Mouse (Mus musculus): ENCODE data around the gene Slamf9.
A peak's percentile ranks its signal among the peaks of the same experiment; 100 is the strongest.

Gene Slamf9

DNA sequence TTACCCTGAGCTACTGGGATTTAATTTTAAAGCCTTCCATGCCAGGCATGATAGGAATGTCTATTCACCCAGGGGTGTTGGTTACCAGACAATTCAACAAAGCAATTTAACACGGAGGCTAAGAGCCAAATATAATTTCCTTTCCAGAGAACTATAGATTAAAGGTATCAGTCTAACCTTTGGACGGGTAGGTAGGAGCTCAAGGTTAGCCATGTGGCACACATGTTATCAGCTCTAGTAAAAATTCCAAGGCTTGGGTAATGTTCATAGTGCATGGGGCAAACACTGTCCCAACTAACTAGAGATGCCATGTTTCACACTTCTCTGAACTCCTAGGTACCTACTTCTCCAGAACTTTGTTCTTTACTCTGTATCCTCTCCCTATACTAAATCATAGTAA lies 13.6 kb upstream of the Slamf9 start:
- DNase-seq (ENCODE audit: low read depth, low spot score): no peak

DNA sequence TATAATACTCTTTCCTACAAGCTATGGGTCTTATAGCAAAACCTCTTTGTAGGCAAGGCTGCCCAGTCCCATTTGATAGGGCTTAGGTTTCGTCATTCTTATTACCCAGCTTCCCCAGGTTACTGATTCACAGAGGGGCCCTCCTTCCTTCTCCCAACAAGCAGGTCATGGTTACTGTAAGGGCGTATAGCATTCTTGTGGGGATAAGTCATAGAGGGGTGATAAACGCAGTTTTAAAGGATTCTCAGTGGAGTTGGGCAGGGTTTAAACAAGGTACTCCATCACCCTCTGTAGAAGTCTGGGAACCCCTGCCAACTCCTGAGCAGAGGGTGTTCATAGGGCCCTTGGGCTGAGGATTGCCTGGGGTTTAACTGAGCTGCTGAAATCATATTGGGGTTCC lies 12.6 kb upstream of the Slamf9 start:
- DNase-seq (ENCODE audit: low read depth, low spot score): no peak

DNA sequence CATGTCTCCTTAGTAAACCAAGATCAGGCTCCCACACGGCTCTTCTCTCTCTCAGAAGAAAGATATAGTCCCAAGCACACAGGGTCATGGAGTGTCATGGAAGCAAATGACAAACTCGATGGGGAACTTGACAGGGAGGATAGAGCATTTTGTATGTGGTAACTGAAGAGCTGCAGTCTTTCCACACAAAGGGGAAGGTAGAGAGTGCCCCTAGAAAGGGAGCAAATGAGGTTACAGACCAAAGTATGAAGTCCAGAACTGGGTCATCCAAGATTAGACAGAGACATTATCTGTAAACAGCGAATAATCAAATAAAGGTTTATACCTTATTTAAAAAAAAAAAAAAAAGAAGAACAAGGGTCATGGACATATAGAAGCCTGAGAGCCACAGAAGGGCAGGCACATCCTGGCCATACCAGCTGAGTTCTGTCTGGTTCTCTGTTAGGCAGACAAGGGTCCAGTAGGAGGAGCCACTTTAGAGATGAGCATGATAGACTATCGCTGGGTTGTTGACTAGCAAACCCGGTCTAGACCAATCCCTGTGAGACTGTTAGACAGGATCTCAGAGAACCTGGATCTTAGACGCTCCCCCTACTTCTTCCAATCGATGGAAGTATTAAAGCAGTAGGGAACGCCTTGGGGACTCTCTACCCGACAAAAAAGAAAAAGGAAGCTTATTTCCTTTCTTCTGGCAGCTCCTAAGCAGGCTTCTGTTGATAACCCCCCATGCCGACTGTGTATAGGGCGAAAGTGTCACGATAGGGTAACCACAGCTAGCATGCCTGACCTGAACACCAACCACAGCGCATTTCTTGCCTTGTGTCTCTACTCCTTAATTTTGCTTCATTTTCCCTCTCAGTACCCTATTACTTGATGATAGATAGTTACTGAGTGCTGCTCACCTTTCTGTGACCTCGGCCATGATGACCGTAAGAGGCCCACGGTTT lies 11.5 kb upstream of the Slamf9 start:
- DNase-seq (ENCODE audit: low read depth, low spot score): no peak

DNA sequence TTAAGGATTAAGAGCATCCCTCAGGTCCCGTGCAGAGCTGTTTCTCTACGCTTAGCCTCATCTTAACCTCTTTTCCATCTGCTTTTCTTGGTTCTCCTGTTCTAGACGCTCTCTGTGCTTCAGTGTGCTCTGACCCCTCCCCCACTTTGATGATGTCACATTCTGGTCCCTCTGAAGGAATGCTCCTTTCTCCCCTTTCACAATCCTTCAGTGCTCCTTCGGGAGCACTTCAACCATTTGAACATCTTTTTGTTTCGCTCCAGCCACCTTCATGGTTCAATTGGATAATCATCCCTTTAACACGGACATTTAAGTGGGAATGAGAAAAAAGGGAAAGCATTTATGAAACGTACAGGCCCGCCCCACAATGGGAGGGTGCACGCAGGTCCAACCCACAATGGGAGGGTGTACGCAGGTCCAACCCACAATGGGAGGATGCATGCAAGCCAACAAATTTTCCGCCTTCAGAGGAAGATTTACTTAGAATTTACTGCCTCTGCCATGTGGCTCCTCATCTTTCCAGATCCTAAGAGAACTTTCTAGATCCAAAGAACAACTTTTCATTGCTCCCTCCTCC lies 6.8 kb upstream of the Slamf9 start:
- no peak for DNase-seq (ENCODE audit: low read depth, low spot score)

DNA sequence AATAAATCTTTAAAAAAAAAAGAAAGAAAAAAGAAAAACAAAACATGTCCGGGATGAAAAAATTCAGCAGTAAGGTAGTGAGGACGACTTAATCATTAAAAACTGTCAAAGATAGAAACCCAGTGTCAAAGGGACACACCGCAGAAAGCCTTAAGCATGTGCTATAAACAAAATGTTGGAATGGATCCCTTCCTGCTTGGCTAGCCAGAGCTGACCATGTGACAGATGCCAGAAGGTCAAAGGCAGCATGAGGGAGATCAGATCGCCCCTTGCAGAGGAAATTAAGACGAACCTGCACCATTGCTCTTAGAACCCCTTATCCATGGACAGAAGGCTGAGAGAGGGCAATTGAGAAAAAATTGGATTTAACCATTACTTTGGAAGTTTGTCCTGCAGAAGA lies 5.8 kb upstream of the Slamf9 start:
- no peak for DNase-seq (ENCODE audit: low read depth, low spot score)

DNA sequence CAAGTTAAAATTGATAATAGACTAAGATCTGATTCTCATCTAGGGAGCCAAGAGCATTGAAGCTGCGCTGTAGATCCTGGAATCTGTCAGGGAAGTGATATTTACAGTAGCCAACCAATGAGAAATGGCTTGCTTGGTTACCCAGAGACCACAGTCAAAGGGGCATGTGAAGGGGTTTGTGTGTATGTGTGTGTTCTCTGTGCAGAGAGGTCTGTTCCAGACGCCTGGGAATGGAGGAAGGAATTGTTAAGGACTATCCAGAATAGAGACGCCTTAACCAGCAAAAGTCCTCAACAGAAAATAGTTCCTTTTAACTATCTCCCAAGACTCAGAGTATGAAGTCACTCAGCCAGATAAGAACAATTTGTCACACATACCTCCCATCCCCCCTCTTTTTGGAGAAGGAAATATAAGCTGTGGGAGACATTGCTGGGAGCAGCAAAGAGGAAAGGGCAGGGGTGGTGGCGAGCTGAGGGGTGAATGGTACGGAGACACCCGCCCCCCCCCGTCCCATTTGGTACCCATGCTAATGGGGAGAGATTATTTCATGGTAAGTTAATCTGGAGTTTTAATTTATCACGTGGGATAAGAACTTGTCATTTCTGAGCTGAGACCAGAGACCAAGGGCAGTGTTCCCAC lies 5.2 kb upstream of the Slamf9 start:
- DNase-seq (ENCODE audit: low read depth, low spot score): no peak

DNA sequence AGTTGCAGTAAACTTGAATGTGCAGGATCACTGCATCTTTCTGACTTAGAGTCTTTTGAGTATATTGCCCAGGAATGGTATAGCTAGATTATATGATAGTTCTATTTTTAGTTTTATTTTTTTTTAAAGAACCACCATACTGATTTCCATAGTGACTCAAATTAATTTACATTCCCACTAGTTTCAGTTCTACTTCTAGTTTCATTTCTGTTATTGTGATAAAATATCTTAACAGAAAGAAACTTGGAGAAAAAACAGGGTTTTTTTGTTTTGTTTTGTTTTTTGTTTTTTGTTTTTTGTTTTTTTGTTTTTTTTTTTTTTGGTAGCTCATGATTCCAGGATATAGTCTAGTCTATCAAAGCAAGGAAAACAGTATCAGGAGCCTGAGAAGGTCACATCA lies 2.2 kb upstream of the Slamf9 start:
- no peak for DNase-seq (ENCODE audit: low read depth, low spot score)

DNA sequence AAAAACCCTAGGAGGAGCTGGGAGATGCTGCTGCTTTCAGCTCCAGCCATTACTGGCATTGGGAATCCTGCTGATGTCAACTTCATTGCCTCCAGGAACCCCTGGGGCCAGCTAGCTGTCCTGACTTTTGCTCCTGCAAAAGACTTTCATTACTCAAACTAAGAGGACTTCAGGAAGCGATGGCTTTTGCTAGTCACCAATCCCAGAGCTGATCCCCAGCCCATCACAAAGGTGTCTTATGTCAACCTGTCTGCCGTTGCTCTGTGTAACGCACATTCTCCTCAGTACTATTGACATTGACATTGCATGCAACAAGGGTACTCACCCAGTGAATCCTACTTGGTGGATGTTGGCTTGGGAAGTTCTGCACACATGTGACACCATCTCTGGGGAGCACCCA lies 962 bp upstream of the Slamf9 start:
- no peak for DNase-seq (ENCODE audit: low read depth, low spot score)

DNA sequence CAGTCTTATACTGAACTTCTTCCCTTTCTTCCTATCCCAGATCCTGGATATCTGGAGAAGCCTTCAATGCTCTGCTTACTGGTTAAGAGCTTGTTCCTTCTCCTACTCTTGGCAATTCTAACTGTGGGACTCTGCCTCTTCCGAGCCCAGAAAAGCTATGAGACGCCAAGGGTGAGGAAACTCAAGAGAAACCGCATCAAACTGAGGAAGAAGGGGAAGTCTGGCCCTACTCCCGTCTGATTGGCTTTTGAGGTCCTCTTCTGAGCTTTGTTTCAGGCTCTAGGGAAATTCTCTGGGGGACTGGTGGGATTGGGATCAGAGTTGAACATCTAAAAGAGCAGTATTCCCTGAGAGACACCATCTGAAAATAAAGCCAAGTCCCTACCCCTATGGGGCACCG lies 2.9 kb downstream of the Slamf9 start:
- no peak for DNase-seq (ENCODE audit: low read depth, low spot score)

DNA sequence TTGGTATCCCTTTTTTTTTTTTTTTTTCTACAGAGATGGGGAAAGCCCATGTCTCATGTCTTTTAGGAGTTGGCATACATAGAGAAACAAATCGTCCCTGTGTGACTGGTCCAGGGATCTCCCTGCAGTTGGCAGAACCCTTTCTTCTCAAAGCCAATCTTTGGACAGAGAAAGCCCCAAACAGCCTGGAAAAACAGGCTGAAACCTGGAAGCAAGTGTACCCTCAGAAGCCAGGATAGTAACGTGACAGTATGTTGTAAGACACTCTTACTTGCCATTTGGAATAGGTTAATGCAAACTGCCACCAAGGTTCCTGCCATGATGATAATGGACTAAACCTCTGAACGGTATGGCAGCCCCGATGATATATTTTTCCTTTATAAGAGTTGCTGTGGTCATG lies 5.2 kb downstream of the Slamf9 start:
- no peak for DNase-seq (ENCODE audit: low read depth, low spot score)

DNA sequence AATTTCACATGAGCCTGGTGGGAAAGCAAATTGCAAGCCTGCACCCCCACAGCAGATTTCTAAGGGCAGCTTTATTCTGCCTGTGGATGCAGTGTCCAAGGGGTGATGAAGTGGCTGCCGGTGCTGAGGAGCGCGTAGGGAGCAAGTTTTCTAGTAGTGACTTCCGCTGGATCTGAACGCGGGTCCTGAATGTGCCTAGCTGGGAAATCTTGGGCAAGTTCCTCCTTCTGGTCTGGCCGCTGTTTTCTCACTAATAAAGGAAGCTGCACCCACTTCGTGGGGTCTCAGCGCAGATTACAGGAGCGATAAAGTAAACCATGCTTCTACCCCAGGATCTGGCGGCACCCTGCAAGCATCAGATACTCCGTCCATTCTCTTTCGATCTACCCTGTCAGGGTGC lies 6.0 kb downstream of the Slamf9 start:
- DNase-seq (ENCODE audit: low read depth, low spot score): no peak

DNA sequence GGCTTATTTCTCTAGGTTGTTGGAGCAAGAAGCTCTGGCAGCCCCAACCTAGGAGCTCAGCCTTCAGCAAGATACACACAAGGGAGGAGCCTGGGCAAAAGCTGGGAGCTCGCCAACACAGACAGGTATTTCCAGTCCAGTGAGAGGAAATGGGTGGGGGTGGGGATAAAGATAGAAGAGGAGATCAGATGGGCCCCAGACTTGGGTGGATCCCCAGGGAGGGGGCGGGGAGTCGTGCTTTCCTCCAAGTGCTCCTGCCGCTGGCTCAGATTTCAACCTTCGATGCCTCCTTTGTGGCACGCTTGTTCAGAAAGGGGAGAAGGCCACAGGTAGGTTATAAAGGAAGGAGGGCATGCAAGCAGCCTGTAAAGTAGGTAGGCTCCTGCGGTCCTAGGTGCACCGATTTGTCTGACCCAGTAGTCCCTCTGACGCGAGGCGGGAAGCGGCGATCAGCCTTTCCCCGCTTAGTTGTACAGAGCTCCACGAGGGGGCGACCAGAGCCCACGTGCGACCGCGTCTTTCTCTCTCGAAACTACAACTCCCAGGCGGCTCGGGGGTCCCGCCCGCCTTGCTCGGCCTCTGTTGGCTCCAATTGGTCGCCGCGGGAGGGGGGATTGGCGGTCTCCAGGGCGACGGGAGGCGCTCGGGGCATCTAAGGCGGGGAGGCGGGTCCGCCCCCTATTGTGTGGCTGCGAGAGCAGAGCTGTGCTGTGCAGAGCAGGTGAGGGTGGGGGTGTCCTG lies 6.6 kb downstream of the Slamf9 start, which contains the start of gene Igsf9:
Igsf9 (plus strand) TSS at position 249 of the 741 bp plus-strand sequence.
- DNase-seq (ENCODE audit: low read depth, low spot score): peak; percentile 48

DNA sequence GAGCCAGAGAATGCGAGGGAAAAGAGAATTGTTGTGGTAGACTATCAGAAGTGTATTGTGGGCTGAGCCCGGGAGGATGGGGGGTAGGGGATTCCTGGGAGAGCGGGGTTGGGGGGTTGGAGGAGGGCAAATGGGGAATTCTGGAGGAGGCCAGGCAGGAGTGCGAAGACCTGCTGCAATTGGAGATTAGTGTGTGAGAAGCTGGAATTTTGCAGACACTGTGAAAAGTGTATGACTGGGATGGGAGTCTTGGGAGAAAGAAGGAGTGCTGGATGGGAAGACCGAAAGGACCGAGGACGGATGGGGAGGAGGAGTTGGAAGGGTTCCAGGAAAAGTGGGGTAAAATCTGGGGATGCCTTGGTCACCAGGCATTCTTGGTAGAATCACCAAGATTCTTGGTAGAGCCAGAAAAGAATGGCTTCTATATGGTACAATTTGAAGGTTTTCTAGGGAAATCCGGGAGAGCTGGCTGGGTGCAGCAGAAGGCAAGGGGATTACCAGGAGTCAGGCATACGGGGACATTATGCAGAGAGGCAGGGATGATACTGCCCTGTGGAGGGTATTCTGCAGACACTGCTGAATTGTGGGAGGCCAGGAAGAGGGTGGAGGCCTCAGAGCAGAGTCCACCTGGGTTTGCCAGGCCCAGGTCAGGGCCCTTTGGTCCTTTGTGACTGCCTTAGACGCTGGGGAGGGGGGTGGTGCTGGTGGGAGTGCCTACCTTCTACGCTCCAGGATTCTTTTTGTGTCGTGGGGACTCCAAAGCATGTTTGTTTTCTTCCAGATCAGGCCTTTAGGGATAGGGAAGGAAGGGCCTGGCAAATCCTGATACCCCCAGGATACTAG lies 7.6 kb downstream of the Slamf9 start:
- no peak for DNase-seq (ENCODE audit: low read depth, low spot score)

DNA sequence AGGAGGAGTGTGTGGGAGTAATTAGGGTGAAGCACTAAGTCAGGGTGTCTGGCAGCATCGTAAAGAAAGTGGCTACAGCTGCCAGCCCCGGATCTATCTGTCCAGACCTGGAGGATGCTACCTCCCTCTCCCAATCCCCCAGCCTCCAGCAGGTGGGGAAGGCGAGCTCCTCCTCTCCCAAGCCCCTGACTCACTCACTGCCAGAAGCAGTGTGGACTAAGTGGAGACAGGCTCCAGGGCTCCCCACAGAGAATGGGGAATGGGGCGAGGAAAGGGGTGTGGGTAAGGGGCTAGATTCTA lies 8.2 kb downstream of the Slamf9 start:
- DNase-seq (ENCODE audit: low read depth, low spot score): no peak

DNA sequence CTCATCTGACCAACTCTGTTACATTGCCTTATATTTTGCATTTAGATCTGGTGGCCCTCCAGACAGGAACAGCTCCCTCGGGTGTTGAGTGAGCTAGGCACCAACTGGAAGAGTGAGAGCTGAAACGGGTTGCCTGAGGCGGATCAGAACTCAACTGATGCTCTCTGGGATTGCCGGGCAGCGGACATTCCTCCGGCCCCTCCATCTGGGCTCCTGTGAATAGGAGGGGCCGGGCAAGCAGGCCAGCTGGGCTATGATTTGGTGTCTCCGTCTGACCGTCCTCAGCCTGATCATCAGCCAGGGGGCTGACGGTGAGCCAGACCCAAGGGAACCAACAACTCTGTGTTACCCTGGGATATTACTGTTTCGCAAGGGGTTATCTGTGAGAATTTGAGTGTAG lies 9.1 kb downstream of the Slamf9 start:
- DNase-seq (ENCODE audit: low read depth, low spot score): no peak

DNA sequence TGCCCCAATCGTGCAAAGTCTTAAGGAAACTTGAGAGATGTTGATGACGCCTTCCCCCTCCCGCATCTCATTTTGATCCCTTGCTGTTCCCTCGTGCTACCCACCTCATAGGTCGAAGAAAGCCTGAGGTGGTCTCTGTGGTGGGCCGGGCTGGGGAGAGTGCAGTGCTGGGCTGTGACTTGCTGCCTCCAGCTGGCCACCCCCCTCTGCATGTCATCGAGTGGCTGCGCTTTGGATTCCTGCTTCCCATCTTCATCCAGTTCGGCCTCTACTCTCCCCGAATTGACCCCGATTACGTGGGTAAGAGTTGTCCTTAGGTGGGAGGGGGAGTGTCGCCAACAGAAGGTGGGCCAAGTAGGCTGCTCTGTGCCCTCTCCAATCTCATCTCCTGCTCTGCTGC lies 9.5 kb downstream of the Slamf9 start:
- DNase-seq (ENCODE audit: low read depth, low spot score): no peak

DNA sequence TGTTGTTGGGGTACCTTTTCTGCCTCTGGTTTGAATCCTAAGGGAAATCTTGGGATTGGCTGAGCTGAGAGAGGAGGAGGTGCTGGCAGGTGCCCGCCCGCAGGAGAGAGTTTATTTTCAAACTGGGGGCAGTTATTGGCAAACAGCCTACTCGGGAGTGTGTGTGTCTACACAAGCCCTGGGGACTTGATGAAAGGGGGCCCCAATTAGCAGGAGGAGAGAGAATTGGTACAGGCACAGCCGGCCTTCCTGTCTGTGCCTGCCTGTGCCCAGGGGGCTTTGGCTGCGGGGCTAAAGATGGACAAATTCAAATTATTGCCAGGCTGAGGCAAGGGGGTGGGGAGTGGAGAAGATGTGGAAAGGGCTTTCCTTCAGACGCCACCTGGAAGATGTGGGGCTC lies 10.7 kb downstream of the Slamf9 start:
- no peak for DNase-seq (ENCODE audit: low read depth, low spot score)

DNA sequence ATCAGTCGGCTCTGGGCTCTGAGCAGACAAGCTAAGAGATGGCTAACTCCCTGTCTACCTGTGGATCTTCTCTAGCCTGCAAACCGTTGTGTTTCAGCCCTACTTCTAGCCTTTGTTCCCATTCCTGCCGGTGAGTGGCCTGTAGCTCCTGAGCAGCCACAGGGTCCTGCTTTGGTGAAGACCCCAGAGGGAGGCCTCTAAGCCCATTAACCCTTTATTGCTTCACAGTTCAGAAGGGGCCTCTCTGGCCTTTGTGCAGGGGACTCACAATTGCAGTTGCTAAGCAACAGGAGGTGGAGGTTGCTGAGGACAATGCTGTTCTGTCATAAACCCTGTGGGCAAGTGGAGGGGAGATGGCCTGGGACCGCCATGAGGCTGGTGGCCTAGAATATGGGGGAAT lies 11.1 kb downstream of the Slamf9 start:
- no peak for DNase-seq (ENCODE audit: low read depth, low spot score)

DNA sequence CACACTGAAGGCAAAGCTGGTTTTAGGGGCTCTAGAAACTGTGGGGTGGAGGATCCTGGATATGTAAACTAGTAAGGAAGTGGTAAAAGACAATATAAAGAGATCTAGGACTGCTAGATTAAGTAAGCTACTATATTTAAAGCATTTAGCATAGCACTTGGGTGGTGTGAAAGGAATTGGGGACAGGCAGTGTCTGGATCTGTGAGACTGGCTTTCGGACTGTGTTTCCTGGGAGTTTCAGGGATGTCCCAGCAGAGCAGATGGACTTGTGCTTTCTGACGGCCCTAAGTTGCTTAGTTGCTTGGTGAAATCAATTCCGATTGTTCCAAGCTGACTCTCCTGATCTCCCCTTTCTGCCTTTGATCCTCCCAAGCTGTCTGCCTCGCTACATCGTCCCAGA lies 11.5 kb downstream of the Slamf9 start:
- DNase-seq (ENCODE audit: low read depth, low spot score): no peak

DNA sequence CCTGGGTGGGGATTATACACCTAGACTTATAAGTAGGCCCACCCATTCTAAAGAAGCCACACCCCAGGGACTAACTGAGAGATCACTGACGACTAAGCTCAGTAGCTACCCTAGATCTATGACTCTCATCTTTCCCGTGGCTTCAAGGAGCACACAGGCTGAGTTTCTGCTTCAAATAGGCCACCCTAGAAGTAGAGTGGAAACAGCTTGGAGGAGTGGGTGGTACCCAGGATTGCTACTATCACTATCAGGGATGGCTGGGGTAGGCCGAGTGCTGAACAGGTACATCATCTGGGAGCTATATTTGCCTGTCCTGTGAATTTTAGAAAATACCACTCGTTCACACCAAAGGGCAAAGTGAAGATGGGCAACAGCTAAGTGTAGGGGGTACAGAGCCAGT lies 12.7 kb downstream of the Slamf9 start:
- DNase-seq (ENCODE audit: low read depth, low spot score): no peak

DNA sequence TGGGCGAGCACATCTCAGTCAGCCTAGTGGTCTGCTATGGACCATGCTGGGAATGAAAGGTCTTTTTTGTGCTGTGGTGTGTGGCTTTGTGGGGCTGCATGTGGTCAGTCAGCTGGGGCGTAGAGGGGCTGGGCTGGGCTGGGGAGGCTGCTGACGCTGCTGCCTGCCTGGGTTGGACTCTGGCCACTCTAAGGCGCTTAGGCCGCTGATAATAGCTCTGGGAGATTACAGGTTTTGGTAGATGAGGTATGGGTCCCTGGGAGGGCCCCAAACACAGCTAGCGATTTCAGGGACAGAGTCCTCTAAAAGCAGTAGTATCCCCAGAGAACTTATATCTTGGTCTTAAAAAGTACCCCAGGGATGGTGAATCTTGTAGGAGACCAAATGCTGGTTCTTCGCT lies 13.7 kb downstream of the Slamf9 start:
- no peak for DNase-seq (ENCODE audit: low read depth, low spot score)
